Mouse (Mus musculus) cerebellum, postnatal 36 days (tissue): ENCODE data around the gene Chrd.

ENCODE experiments used
- DNase-seq, 2 experiments: peaks; one replicate each; pipeline ENCODE4 v3.0.0; 2021 to 2022; ENCODE audit warnings: mixed read lengths in 2 of 2

Chrd gene

DNA sequence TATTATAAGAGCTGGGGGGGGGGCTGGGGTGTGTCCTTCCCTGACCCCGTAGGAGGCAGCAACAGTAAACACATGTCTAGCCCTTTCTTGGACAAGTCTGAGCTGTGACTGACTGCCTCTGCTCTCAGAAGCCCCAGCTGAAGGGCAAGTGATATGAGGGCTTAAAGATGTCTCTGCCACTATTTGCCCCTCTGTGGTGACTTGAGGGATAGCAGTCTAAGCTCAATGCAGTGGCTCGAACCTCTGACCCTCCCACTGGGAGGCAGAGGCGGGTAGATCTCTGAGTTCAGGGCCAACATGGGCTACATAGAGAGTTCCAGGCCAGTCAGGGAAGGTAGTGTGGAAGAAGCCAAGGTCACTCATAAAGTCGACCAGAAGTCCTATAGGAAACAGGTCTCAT is 22.1 kb upstream of the Chrd start:
- no peak for DNase-seq

GRCm38 (mm10) chr16:20712190-20712589 is 20.7 kb upstream of the Chrd start:
- no peak for DNase-seq

- DNase-seq = no peak
These were observed 20.0 kb upstream of the Chrd start for GRCm38 (mm10) chr16:20712889-20713288.

GRCm38 (mm10) chr16:20714307-20715080 is 18.4 kb upstream of the Chrd start:
- no peak for DNase-seq

- DNase-seq = no peak
These were observed 17.8 kb upstream of the Chrd start for GRCm38 (mm10) chr16:20715161-20715560.

GRCm38 (mm10) chr16:20715566-20715965 is 17.4 kb upstream of the Chrd start:
- peak in 1 of 2 experiments; percentile 30 for DNase-seq

- DNase-seq = peak; percentile 69 to 75
These were observed 16.7 kb upstream of the Chrd start for GRCm38 (mm10) chr16:20715976-20716840.

DNA sequence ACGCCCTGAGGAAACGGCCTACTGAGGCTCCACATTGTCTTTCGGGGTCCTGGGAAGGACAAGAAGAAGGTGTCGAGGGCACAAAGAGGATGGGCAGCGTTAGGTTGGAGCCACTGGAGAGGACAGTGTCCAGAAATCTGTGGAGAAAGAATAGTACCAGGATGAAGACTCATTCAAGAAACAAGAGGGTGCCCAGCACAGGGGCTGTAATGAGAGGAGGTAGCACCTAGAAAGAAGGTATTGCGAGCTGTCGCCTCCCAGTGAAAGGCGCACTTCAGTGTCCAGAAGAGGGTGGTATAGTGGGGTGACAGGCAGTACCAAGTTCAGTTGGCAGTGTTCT is 16.1 kb upstream of the Chrd start:
- DNase-seq = no peak

- DNase-seq = peak; percentile 95 to 97
These were observed 15.5 kb upstream of the Chrd start, which contains the start of the genes Polr2h and Clcn2 for GRCm38 (mm10) chr16:20717181-20717977. Gene Polr2h, plus strand, starts transcription at chr16:20717665. Gene Clcn2, minus strand, starts transcription at chr16:20717746.

- DNase-seq = no peak
These were observed 14.8 kb upstream of the Chrd start for GRCm38 (mm10) chr16:20717978-20718670.

DNA sequence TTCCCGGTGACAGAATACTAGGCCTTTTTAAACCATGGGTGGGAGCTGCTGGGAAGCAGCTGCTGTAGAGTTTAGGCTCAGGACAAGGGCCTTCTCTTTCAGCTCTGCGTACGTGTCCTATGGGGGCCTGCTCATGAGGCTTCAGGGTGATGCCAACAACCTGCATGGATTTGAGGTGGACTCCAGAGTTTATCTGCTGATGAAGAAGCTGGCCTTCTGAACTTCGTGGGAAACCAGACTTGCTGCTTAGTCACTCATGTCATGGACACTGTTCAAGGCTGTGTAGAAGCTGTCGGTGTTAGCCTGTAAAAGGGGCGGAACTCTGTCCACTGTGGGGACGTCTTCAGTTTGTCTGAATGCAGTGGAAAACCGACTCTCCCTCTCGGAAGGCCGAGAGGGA is 11.1 kb upstream of the Chrd start:
- DNase-seq = no peak

GRCm38 (mm10) chr16:20722736-20723135 is 10.2 kb upstream of the Chrd start:
- DNase-seq = no peak

DNA sequence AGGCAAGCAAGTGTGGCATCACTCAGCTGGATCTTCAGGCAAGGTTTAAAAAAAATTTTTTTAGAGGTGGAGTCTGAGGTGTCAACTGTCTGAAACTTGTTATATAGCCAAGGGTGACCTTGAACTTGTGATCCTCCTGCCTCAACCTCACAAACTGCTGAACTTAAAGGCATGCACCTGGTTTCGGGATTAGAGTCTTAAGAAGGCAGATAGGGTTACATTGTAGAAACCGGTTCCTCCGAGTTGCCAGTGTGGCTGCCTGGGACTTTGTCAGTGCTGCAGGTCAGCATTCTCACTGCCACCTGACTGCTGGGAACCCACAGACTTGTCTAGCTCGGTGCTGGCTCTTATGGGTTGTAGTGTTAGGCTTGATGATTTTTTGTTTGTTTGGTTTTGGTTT is 9.7 kb upstream of the Chrd start:
- DNase-seq = no peak

GRCm38 (mm10) chr16:20724338-20724748 is 8.6 kb upstream of the Chrd start:
- no peak for DNase-seq

DNA sequence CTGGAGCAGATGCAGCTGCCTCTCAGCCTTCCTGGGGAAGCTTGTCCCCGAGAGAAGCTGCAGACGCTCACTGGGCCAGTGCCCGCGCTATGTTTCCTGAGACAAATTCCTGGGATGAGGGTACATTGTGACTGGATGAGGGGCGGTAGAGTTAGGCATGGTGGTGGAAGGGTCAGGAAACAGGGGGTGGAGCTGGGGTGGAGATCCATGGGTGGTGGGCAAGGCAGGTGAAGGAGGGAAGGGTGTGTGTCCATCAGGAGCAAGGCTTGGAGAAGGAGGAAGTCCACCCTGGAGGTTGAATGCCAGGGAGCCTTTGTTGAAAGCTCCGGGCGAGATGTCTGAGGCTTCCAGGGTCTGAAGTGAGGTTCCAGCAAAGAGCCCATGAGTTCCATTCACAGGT is 7.6 kb upstream of the Chrd start:
- no peak for DNase-seq

GRCm38 (mm10) chr16:20725750-20726149 is 7.2 kb upstream of the Chrd start:
- no peak for DNase-seq

DNA sequence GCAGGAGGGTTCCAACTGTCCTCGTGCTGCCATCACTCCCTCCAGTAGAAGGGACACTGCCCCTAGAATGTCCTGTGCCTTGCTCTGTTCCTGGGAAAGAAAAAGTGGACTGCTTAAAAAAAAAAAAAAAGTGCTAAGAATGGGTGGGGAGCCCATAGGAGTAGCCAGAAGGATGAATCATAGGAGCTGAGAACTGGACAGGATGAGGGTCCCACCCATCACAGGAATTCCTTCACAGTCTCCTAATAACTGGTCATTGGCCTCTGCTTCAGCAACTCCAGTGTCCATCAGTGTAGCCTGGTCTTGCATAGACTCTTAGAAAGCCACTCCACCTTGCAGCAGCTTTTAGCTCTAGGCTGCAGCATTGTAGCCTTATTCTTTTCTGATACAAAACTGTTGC is 6.5 kb upstream of the Chrd start:
- no peak for DNase-seq

GRCm38 (mm10) chr16:20730293-20730711 is 2.6 kb upstream of the Chrd start:
- no peak for DNase-seq

DNA sequence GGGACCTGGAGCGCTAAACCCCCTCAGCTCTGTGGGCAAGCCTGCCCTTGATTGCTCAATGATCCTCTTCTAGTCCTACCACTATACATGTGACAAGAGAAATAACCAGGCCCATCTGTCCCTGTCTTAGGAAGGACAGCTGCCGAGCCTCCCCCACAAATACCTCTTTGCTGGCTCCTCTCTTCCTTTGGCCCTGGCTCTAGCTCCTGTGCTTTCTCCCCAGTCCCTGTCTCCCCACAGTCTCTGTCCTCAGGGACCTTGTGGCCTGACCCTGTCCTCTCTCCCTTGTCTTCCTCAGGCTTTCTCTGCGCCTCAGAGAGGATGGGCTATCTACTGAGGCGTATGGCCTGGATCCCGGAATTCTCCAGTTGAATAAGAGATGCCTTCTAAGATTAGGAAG is 1.2 kb upstream of the Chrd start:
- DNase-seq = no peak

- no peak for DNase-seq
These were observed 539 bp upstream of the Chrd start for GRCm38 (mm10) chr16:20732251-20732924.
